Mouse (Mus musculus) lung, adult 2 months (tissue): ENCODE measurements around the gene Hfe2. TPM values are rescaled to one million over a fixed set of nuclear protein-coding genes. Genes with fewer than 3 reads are reported as not detected.

ENCODE experiments used
- DNase-seq: peaks from one replicate; pipeline ENCODE4 v3.0.0; 2022
- H3K4me1 ChIP-seq: fragments of 200-500 bp; 2 replicates; pipeline ENCODE4 v1.6.1; 2011; ENCODE audit warnings: low read length; ENCODE audit not compliant: control insufficient read depth, insufficient read depth
- H3K4me3 ChIP-seq: fragments of 200-500 bp; replicated peaks from 2 replicates; pipeline ENCODE3; 2011; ENCODE audit warnings: low read depth, mild to moderate bottlenecking, control low read depth, low read length; ENCODE audit errors: extremely low read depth
- CTCF ChIP-seq: fragments of 200-500 bp; IDR thresholded peaks from 2 replicates; pipeline ENCODE4 v1.5.1; 2011; ENCODE audit warnings: mild to moderate bottlenecking, low read length, control low read depth; ENCODE audit not compliant: insufficient read depth
- POLR2A ChIP-seq: fragments of 200-500 bp; IDR thresholded peaks from 2 replicates; pipeline ENCODE4 v1.6.1; 2011; ENCODE audit warnings: low read depth, mild to moderate bottlenecking, control low read depth, low read length, borderline replicate concordance; ENCODE audit errors: extremely low read depth
- WGBS: fragments of 180-500 bp; shearing (Covaris S2); methylation state at CpG from one replicate; pipeline ENCODE4 v1.1.7; 2018; 5-methylcytosine and 5-hydroxymethylcytosine counted together
- polyA plus RNA-seq: library from polyadenylated mRNA; depleted of rRNA; stranded (reverse); fragments of >200 nt; gene quantifications from 2 replicates; pipeline ENCODE4 v1.2.3, GENCODE M21; 2012

The Hfe2 gene
- polyA plus RNA-seq, 1 experiment, result 13.8 TPM

GRCm38 (mm10) chr3:96532050-96532449 is 7.1 kb downstream of the Hfe2 start:
- no peak for DNase-seq
- Histone ChIP-seq H3K4me3 (no peak overlapping the region), H3K4me1 (no peaks in the 10 kb centered on the region)
- WGBS, result 39% methylated on average over 7 of the region's 7 CpGs
- TF ChIP-seq POLR2A (no peak), CTCF (no peak)

- DNase-seq, result no peak
- Histone ChIP-seq H3K4me3 (no peak overlapping the region), H3K4me1 (no peaks in the 10 kb centered on the region)
- TF ChIP-seq CTCF (no peak), POLR2A (no peak)
- WGBS, result 61% methylated on average over 2 of the region's 2 CpGs
Measured at GRCm38 (mm10) chr3:96534300-96534699, 9.3 kb downstream of the Hfe2 start.

- Histone ChIP-seq H3K4me3 (no peak overlapping the region), H3K4me1 (no peaks in the 10 kb centered on the region)
- no peak for DNase-seq
- no peak for TF ChIP-seq CTCF
- no peak for TF ChIP-seq POLR2A
- WGBS, result 69% methylated on average over 2 of the region's 2 CpGs
Measured at GRCm38 (mm10) chr3:96539316-96539715, 14.3 kb downstream of the Hfe2 start.

GRCm38 (mm10) chr3:96540740-96541139 is 15.8 kb downstream of the Hfe2 start:
- TF ChIP-seq CTCF, result no peak
- no peak for TF ChIP-seq POLR2A
- Histone ChIP-seq H3K4me1 (no peaks in the 10 kb centered on the region), H3K4me3 (no peak overlapping the region)
- no peak for DNase-seq
- 65% methylated on average over 6 of the region's 6 CpGs for WGBS

- WGBS, result 29% methylated on average over 14 of the region's 14 CpGs
- H3K4me3 ChIP-seq, result no peak overlapping the region
- no peaks in the 10 kb centered on the region for H3K4me1 ChIP-seq
- DNase-seq, result no peak
- TF ChIP-seq CTCF, result no peak
- no peak for TF ChIP-seq POLR2A
Measured at GRCm38 (mm10) chr3:96541328-96542078, 16.5 kb downstream of the Hfe2 start.

- no peak for DNase-seq
- no peaks in the 10 kb centered on the region for H3K4me1 ChIP-seq
- no peak for TF ChIP-seq CTCF
- no peak for TF ChIP-seq POLR2A
- WGBS, result 73% methylated on average over 8 of the region's 8 CpGs
- H3K4me3 ChIP-seq, result no peak overlapping the region
Measured at GRCm38 (mm10) chr3:96542554-96542953, 17.6 kb downstream of the Hfe2 start.

GRCm38 (mm10) chr3:96543345-96543744 is 18.4 kb downstream of the Hfe2 start:
- Histone ChIP-seq H3K4me1 (no peaks in the 10 kb centered on the region), H3K4me3 (no peak overlapping the region)
- no peak for DNase-seq
- TF ChIP-seq POLR2A, result no peak
- no peak for TF ChIP-seq CTCF
- 87% methylated on average over 11 of the region's 11 CpGs for WGBS

GRCm38 (mm10) chr3:96545565-96545964 is 20.6 kb downstream of the Hfe2 start:
- 33% methylated on average over 1 of the region's 1 CpGs for WGBS
- TF ChIP-seq POLR2A (no peak), CTCF (no peak)

GRCm38 (mm10) chr3:96546880-96547279 is 21.9 kb downstream of the Hfe2 start:
- H3K4me1 ChIP-seq, result peaks cover 6% of the 10 kb centered on the region
- TF ChIP-seq CTCF (no peak), POLR2A (no peak)
- 51% methylated on average over 4 of the region's 4 CpGs for WGBS
- no peak overlapping the region for H3K4me3 ChIP-seq
- DNase-seq, result no peak

More at GRCm38 (mm10) chr3:96545565-96545964, 20.6 kb downstream of the Hfe2 start:
- no peak for DNase-seq
- no peaks in the 10 kb centered on the region for H3K4me1 ChIP-seq
- no peak overlapping the region for H3K4me3 ChIP-seq

- Histone ChIP-seq H3K4me1 (peaks cover 8% of the 10 kb centered on the region), H3K4me3 (no peak overlapping the region)
- TF ChIP-seq CTCF (peak; percentile 89), POLR2A (no peak)
- WGBS, result 9% methylated on average over 14 of the region's 14 CpGs
- DNase-seq, result peak; percentile 82
Measured at GRCm38 (mm10) chr3:96547389-96547960, 22.5 kb downstream of the Hfe2 start.
